Mouse (Mus musculus): ENCODE measurements around the gene Trim27. TPM values are rescaled to one million over a fixed set of nuclear protein-coding genes. Genes with fewer than 3 reads are reported as not detected.
A peak's percentile ranks its signal among the peaks of the same experiment; 100 is the strongest.

The Trim27 gene
- polyA plus RNA-seq, 1 experiment from 2014 or later: 111 TPM

- DNase-seq (ENCODE audit: low spot score): no peak
- no peaks in the 10 kb centered on the region for H3K9me3 ChIP-seq (ENCODE audit: control insufficient read depth, low read length)
- 66% methylated on average over 5 of the region's 5 CpGs for WGBS
These were observed 18.5 kb downstream of the Trim27 start for GRCm38 (mm10) chr13:21197721-21198120.

GRCm38 (mm10) chr13:21198313-21198712 lies 19.1 kb downstream of the Trim27 start:
- Histone ChIP-seq H3K9ac (ENCODE audit: low read depth, low read length) (no peak overlapping the region), H3K27ac (replicated peaks; ENCODE audit: low read depth, low read length) (no peak overlapping the region), H3K36me3 (ENCODE audit: control insufficient read depth, insufficient read depth, low read length) (peaks cover 20% of the 10 kb centered on the region), H3K4me2 (ENCODE audit: low read depth, low read length) (no peak overlapping the region), H3K4me1 (ENCODE audit: control insufficient read depth, insufficient read depth, low read length) (peaks cover 5% of the 10 kb centered on the region; the same call in 1 of the 2 replicates), H3K9me3 (ENCODE audit: control insufficient read depth, low read length) (no peaks in the 10 kb centered on the region), H3K4me3 (ENCODE audit: low read depth, low read length) (no peak overlapping the region), H3K27me3 (replicated peaks; ENCODE audit: control insufficient read depth, insufficient read depth, low read length) (no peaks in the 10 kb centered on the region)
- WGBS: 66% methylated on average over 2 of the region's 2 CpGs
- no peak for ATAC-seq (ENCODE audit: low read depth)
- no peak for DNase-seq (ENCODE audit: low spot score)

More at GRCm38 (mm10) chr13:21197721-21198120, 18.5 kb downstream of the Trim27 start:
- no peaks in the 10 kb centered on the region for H3K27me3 ChIP-seq (replicated peaks; ENCODE audit: control insufficient read depth, insufficient read depth, low read length)
- peaks cover 5% of the 10 kb centered on the region; the same call in 1 of the 2 replicates for H3K4me1 ChIP-seq (ENCODE audit: control insufficient read depth, insufficient read depth, low read length)
- ATAC-seq (ENCODE audit: low read depth): no peak
- H3K4me3 ChIP-seq (ENCODE audit: low read depth, low read length): no peak overlapping the region
- no peak overlapping the region for H3K9ac ChIP-seq (ENCODE audit: low read depth, low read length)
- H3K36me3 ChIP-seq (ENCODE audit: control insufficient read depth, insufficient read depth, low read length): peaks cover 26% of the 10 kb centered on the region
- H3K27ac ChIP-seq (replicated peaks; ENCODE audit: low read depth, low read length): no peak overlapping the region
- H3K4me2 ChIP-seq (ENCODE audit: low read depth, low read length): no peak overlapping the region

- WGBS: 3% methylated on average over 17 of the region's 17 CpGs
These were observed 20.1 kb downstream of the Trim27 start for GRCm38 (mm10) chr13:21199046-21200028.

GRCm38 (mm10) chr13:21200043-21200999 lies 21.1 kb downstream of the Trim27 start:
- H3K27me3 ChIP-seq (replicated peaks; ENCODE audit: control insufficient read depth, insufficient read depth, low read length): no peaks in the 10 kb centered on the region
- DNase-seq (ENCODE audit: low spot score) (peak; percentile 94), ATAC-seq (ENCODE audit: low read depth) (peak; percentile 97)
- H3K4me3 ChIP-seq (ENCODE audit: low read depth, low read length): peak overlapping the region; percentile 72
- H3K9me3 ChIP-seq (ENCODE audit: control insufficient read depth, low read length): no peaks in the 10 kb centered on the region
- H3K36me3 ChIP-seq (ENCODE audit: control insufficient read depth, insufficient read depth, low read length): peaks cover 5% of the 10 kb centered on the region; the same call in 1 of the 2 replicates
- 5% methylated on average over 48 of the region's 48 CpGs for WGBS
- peak overlapping the region; percentile 87 for H3K27ac ChIP-seq (replicated peaks; ENCODE audit: low read depth, low read length)
- H3K4me2 ChIP-seq (ENCODE audit: low read depth, low read length): peak overlapping the region; percentile 59
- H3K9ac ChIP-seq (ENCODE audit: low read depth, low read length): peak overlapping the region; percentile 74
- H3K4me1 ChIP-seq (ENCODE audit: control insufficient read depth, insufficient read depth, low read length): peaks cover 5% of the 10 kb centered on the region; the same call in 1 of the 2 replicates

More at GRCm38 (mm10) chr13:21199046-21200028, 20.1 kb downstream of the Trim27 start:
- no peaks in the 10 kb centered on the region for H3K27me3 ChIP-seq (replicated peaks; ENCODE audit: control insufficient read depth, insufficient read depth, low read length)
- no peaks in the 10 kb centered on the region for H3K9me3 ChIP-seq (ENCODE audit: control insufficient read depth, low read length)
- peaks cover 11% of the 10 kb centered on the region; the same call in 1 of the 2 replicates for H3K36me3 ChIP-seq (ENCODE audit: control insufficient read depth, insufficient read depth, low read length)
- H3K9ac ChIP-seq (ENCODE audit: low read depth, low read length): peak overlapping the region; percentile 67
- peak overlapping the region; percentile 87 for H3K27ac ChIP-seq (replicated peaks; ENCODE audit: low read depth, low read length)
- H3K4me3 ChIP-seq (ENCODE audit: low read depth, low read length): peak overlapping the region; percentile 72
- ATAC-seq (ENCODE audit: low read depth) (peak; percentile 55), DNase-seq (ENCODE audit: low spot score) (no peak)
- H3K4me2 ChIP-seq (ENCODE audit: low read depth, low read length): peak overlapping the region; percentile 59
- H3K4me1 ChIP-seq (ENCODE audit: control insufficient read depth, insufficient read depth, low read length): peaks cover 5% of the 10 kb centered on the region; the same call in 1 of the 2 replicates

GRCm38 (mm10) chr13:21215275-21215983 lies 36.2 kb downstream of the Trim27 start:
- Histone ChIP-seq H3K36me3 (ENCODE audit: control insufficient read depth, insufficient read depth, low read length) (no peaks in the 10 kb centered on the region), H3K4me1 (ENCODE audit: control insufficient read depth, insufficient read depth, low read length) (0 out of 2 replicates have a peak, but pooled peaks cover 5% of the 10 kb centered on the region), H3K4me2 (ENCODE audit: low read depth, low read length) (peak overlapping the region; percentile 57), H3K4me3 (ENCODE audit: low read depth, low read length) (peak overlapping the region; percentile 41), H3K9ac (ENCODE audit: low read depth, low read length) (peak overlapping the region; percentile 47), H3K9me3 (ENCODE audit: control insufficient read depth, low read length) (no peaks in the 10 kb centered on the region), H3K27me3 (replicated peaks; ENCODE audit: control insufficient read depth, insufficient read depth, low read length) (no peaks in the 10 kb centered on the region), H3K27ac (replicated peaks; ENCODE audit: low read depth, low read length) (no peak overlapping the region)
- 2% methylated on average over 20 of the region's 20 CpGs for WGBS
- ATAC-seq (ENCODE audit: low read depth): peak; percentile 79
- peak; percentile 63 for DNase-seq (ENCODE audit: low spot score)

- H3K36me3 ChIP-seq (ENCODE audit: control insufficient read depth, insufficient read depth, low read length): no peaks in the 10 kb centered on the region
- H3K4me3 ChIP-seq (ENCODE audit: low read depth, low read length): no peak overlapping the region
- WGBS: 25% methylated on average over 1 of the region's 1 CpGs
- no peak overlapping the region for H3K27ac ChIP-seq (replicated peaks; ENCODE audit: low read depth, low read length)
- H3K9me3 ChIP-seq (ENCODE audit: control insufficient read depth, low read length): no peaks in the 10 kb centered on the region
- H3K9ac ChIP-seq (ENCODE audit: low read depth, low read length): no peak overlapping the region
- 0 out of 2 replicates have a peak, but pooled peaks cover 5% of the 10 kb centered on the region for H3K4me1 ChIP-seq (ENCODE audit: control insufficient read depth, insufficient read depth, low read length)
- DNase-seq (ENCODE audit: low spot score): no peak
- H3K4me2 ChIP-seq (ENCODE audit: low read depth, low read length): no peak overlapping the region
- H3K27me3 ChIP-seq (replicated peaks; ENCODE audit: control insufficient read depth, insufficient read depth, low read length): no peaks in the 10 kb centered on the region
- ATAC-seq (ENCODE audit: low read depth): no peak
These were observed 37.5 kb downstream of the Trim27 start for GRCm38 (mm10) chr13:21216781-21217180.

GRCm38 (mm10) chr13:21221656-21222462 lies 42.6 kb downstream of the Trim27 start:
- Histone ChIP-seq H3K4me3 (ENCODE audit: low read depth, low read length) (peak overlapping the region; percentile 59), H3K4me2 (ENCODE audit: low read depth, low read length) (peak overlapping the region; percentile 59), H3K4me1 (ENCODE audit: control insufficient read depth, insufficient read depth, low read length) (no peaks in the 10 kb centered on the region), H3K27ac (replicated peaks; ENCODE audit: low read depth, low read length) (peak overlapping the region; percentile 58), H3K36me3 (ENCODE audit: control insufficient read depth, insufficient read depth, low read length) (no peaks in the 10 kb centered on the region), H3K27me3 (replicated peaks; ENCODE audit: control insufficient read depth, insufficient read depth, low read length) (no peaks in the 10 kb centered on the region), H3K9ac (ENCODE audit: low read depth, low read length) (peak overlapping the region; percentile 63), H3K9me3 (ENCODE audit: control insufficient read depth, low read length) (no peaks in the 10 kb centered on the region)
- DNase-seq (ENCODE audit: low spot score): peak; percentile 14
- WGBS: 2% methylated on average over 20 of the region's 20 CpGs
- ATAC-seq (ENCODE audit: low read depth): peak; percentile 87
